Mouse (Mus musculus) liver, adult (tissue): ENCODE measurements around the gene Serpina1a.
"Not testable (repeated sequence)": the region's sequence is repeated elsewhere in the genome, so short reads cannot be mapped to it uniquely, and the experiment has no call there.

Experiments used
- GATA4 ChIP-seq: IDR thresholded peaks from 2 replicates; pipeline ENCODE4 v1.6.1; 2014; ENCODE audit warnings: mild to moderate bottlenecking, low read length; ENCODE audit not compliant: insufficient replicate concordance

Serpina1a gene

GRCm38 (mm10) chr12:103863101-103863974 is at the start of gene Serpina1a:
TSS of gene Serpina1a (minus strand) at chr12:103863562.
- not testable (repeated sequence) for TF ChIP-seq GATA4

GRCm38 (mm10) chr12:103904837-103905340 is 41.5 kb upstream of the Serpina1a start, which contains the start of gene Serpina1c:
TSS of gene Serpina1c (minus strand) at chr12:103904887.
- TF ChIP-seq GATA4, result not testable (repeated sequence)

- no peak for TF ChIP-seq GATA4
Measured at GRCm38 (mm10) chr12:103860976-103861375, 2.4 kb downstream of the Serpina1a start.

GRCm38 (mm10) chr12:103830273-103830672 is 33.1 kb downstream of the Serpina1a start, which contains the start of gene Serpina1b:
TSS of gene Serpina1b (minus strand) at chr12:103830373.
- not testable (repeated sequence) for TF ChIP-seq GATA4
